Mouse (Mus musculus) brain, adult 10 weeks (tissue): ENCODE data around the gene Ins2. TPM values are rescaled to one million over a fixed set of nuclear protein-coding genes. Genes with fewer than 3 reads are reported as not detected.

Experiments
- polyA plus RNA-seq: library from polyadenylated mRNA; stranded (reverse); fragments of 350-450 nt; fragmentation: Illumina TruSeq; extraction: RNeasy Lipid Tissue Mini Kit (QIAGEN cat#74804); gene quantifications from one replicate; pipeline ENCODE4 v1.2.3, GENCODE M21; 2015; ENCODE audit warnings: low read depth, low replicate concordance

The Ins2 gene
- polyA plus RNA-seq: not detected

DNA sequence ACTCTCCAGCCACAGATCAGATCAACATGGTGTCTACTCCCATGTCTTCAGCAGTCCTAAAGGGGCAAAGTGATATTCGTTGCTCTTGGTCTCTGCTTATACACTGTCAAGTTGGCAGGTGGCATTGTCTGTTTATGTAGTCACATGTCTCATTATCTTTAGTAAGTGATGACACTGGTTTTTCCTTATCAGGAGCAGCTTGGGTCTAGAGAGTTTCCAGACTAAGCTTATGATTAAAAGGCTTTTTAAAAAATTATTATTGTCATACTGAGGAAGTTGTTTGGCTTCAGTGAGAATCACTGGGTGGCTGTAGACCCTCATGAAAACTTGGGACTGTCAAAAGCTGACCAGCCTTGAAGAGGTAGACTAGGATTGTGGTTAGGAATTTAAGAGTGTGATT is at the start of gene Ins2:
Gene Ins2, minus strand, starts transcription at position 101 of the 400 bp plus-strand sequence.

DNA sequence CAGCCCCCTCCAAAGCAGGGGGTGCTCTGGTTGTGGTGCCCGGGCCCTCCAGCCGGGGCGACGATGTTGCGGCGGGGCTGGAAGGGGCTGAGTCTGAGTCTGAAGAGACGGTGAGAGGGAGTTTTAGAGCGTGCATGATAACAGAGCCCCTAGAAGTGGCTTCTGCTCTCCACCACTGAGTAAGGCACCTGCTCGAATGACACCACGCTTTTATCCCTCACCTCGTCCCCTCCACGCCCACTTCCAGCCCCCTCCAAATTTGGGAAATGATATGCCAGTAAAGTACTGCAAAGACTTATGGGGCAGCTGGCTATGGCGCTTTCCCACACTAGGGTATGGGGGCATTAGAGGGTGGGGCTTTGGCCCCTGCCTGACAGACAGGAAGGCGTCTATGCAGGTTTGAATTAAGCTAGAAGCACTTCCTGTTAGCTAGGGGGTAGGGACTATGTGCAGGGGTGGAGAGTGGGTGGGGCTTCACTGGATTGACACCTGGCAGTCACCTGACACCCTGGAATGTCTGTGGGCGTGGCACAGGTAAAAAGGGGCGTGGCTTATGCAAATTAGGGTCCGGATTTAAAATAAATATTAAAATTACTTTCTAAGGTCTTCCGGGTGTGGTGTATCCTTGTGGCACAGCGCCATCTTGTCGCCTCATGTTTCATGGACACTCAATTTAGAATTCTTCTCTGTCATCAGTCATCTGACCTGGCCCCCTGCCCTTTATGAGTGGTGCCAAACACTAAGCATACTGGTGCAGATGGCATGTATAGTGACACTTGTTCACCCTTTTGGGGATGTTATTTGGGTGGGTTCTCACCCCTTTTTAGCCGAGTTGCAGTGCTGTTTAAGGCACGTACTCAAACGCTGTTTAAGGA is 73.2 kb downstream of the Ins2 start, which contains the start of gene Gm49394:
Gene Gm49394, minus strand, starts transcription at position 192 of the 875 bp plus-strand sequence.

DNA sequence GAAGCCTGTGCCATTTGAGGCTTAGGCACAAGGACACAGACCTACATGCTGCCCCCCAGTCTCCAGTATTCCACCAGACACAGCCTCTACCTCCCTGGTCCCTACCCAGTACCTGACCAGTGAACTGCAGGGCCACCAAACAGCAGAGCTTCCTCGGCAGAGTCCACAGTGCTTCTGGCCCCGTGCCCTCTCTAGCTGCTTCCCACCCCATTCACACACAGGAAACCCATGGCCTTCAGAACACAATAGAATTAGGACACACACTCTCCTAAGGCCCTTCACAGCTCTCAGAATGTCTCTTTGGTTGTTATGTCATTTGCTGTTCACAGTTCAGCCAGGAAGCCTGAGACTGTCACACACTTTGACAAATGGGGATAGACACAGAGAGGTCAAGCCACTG is 76.5 kb downstream of the Ins2 start, which contains the start of gene Igf2:
Gene Igf2, minus strand, starts transcription at position 158 of the 400 bp plus-strand sequence.

Other genes with a start within 250 kb of the Ins2 start
- 2.0 TPM for gene Tnnt3, start 244.5 kb downstream of the Ins2 start, polyA plus RNA-seq
- 78.7 TPM for gene Mrpl23, start 210.7 kb downstream of the Ins2 start, polyA plus RNA-seq
- 60.1 TPM for gene Igf2, start 76.6 kb downstream of the Ins2 start, polyA plus RNA-seq
- not detected for gene Gm49394, start 73.4 kb downstream of the Ins2 start, polyA plus RNA-seq
- gene Th, start 187.7 kb upstream of the Ins2 start, polyA plus RNA-seq: 9.7 TPM
- 0.28 TPM for gene Ascl2, start 225.9 kb upstream of the Ins2 start, polyA plus RNA-seq